32 mouse cellular contexts compared by ENCODE assay signal in the genomic region with DNA sequence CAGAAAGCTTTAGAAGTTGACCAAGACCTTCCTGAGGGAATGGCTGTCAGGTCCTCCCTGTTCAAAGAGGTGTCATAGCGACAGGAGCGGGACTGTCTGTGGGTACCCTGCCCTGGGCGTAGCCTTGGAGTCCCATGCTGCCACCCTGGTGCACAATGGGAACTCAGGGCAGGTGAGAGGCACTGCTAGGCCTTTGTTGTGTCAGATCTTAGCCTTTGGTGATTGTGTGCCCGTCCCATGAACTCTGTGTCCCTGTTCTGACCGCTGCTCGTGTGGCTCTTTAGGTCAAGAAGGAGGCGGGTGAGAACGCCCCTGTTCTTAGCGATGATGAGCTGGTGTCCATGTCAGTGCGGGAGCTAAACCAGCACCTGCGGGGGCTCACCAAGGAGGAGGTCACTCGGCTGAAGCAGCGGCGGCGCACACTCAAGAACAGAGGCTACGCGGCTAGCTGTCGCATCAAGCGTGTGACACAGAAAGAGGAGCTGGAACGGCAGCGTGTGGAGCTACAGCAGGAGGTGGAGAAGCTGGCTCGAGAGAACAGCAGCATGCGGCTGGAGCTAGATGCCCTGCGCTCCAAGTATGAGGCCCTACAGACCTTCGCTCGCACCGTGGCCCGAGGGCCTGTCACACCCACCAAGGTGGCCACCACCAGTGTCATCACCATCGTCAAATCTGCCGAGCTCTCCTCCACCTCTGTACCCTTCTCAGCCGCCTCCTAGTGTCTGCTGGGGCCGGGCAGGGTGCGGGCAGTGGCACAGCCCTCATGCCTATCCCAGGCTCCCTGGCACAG. TPM values are rescaled to one million over a fixed set of nuclear protein-coding genes. Genes with fewer than 3 reads are reported as not detected.
DNase-seq lines count a peak whose midpoint lies in the region; ATAC-seq and TF ChIP-seq lines count a peak whose summit lies in the region.
"Had no signal": no experiment of that assay in that cellular context is flagged by ENCODE, and none has a peak within 500 bp of the region (broad histone marks: within the 10 kb centered on the region; RNA-seq: fewer than 3 reads in every experiment).

No protein-coding gene starts in this region.

- peaks cover 32% of the 10 kb centered on the region for H3K36me3 ChIP-seq in heart, embryonic 13.5 days
- H3K36me3 ChIP-seq in kidney, embryonic 15.5 days = peaks cover 22% of the 10 kb centered on the region
- H3K36me3 ChIP-seq in lung, postnatal 0 days (ENCODE audit: insufficient read depth, low read length) = peaks cover 22% of the 10 kb centered on the region; the same call in 1 of the 2 replicates

- 85% methylated on average over 33 of the region's 33 CpGs for WGBS in heart, embryonic 13.5 days
- 90% methylated on average over 33 of the region's 33 CpGs for WGBS in kidney, embryonic 15.5 days
- WGBS in lung, postnatal 0 days = 91% methylated on average over 33 of the region's 33 CpGs

- DNase-seq in heart, adult 18-20 months = no peak
- DNase-seq in kidney, adult 11 months = peak; percentile 12
- DNase-seq in urinary bladder, adult 2 months (ENCODE audit: low spot score) = peak; percentile 21
- no peak for DNase-seq in urinary bladder, postnatal 36 days (ENCODE audit: low spot score in 2 of 2)
- peak; percentile 18 for DNase-seq in naive thymus-derived CD4-positive, alpha-beta T cell, adult 2 months (ENCODE audit: low read depth)
- DNase-seq in lung, postnatal 0 days (ENCODE audit: low spot score) = no peak
- DNase-seq: adrenal gland, adult 8-10 months; cerebellum, adult 18-20 months; cerebellum, postnatal 14 days; kidney, adult 2 months; kidney, postnatal 25 days; right cerebral cortex, postnatal 25 days had no signal

- peaks cover 89% of the 10 kb centered on the region for H3K4me1 ChIP-seq in heart, embryonic 13.5 days
- H3K4me1 ChIP-seq in kidney, embryonic 15.5 days = peaks cover 46% of the 10 kb centered on the region
- H3K4me1 ChIP-seq in lung, postnatal 0 days (ENCODE audit: insufficient read depth, low read depth, low read length) = peaks cover 28% of the 10 kb centered on the region

- H3K27ac ChIP-seq in heart, embryonic 13.5 days (replicated peaks) = no peak overlapping the region
- H3K27ac ChIP-seq in kidney, embryonic 15.5 days = no peak overlapping the region
- no peak overlapping the region for H3K27ac ChIP-seq in lung, postnatal 0 days (ENCODE audit: low read length)
- H3K27ac ChIP-seq: embryonic facial prominence, embryonic 13.5 days; layer of hippocampus, adult 2 months; limb, embryonic 10.5 days; lung, embryonic 15.5 days; macrophage had no signal

- H3K27me3 ChIP-seq in heart, embryonic 13.5 days (replicated peaks) = no peaks in the 10 kb centered on the region
- no peaks in the 10 kb centered on the region for H3K27me3 ChIP-seq in kidney, embryonic 15.5 days
- H3K27me3 ChIP-seq in lung, postnatal 0 days (replicated peaks; ENCODE audit: insufficient read depth, low read length) = no peaks in the 10 kb centered on the region
- H3K27me3 ChIP-seq: embryonic facial prominence, embryonic 13.5 days; lung, embryonic 15.5 days had no signal

- H3K4me2 ChIP-seq in heart, embryonic 13.5 days = no peak overlapping the region
- no peak overlapping the region for H3K4me2 ChIP-seq in kidney, embryonic 15.5 days
- no peak overlapping the region for H3K4me2 ChIP-seq in lung, postnatal 0 days (replicated peaks; ENCODE audit: low read depth, low read length)
- H3K4me2 ChIP-seq: embryonic facial prominence, embryonic 13.5 days; lung, embryonic 15.5 days had no signal

- peak overlapping the region; percentile 94; the same call in 1 of the 2 replicates for H3K9ac ChIP-seq in heart, embryonic 13.5 days
- no peak overlapping the region for H3K9ac ChIP-seq in kidney, embryonic 15.5 days
- H3K9ac ChIP-seq in lung, postnatal 0 days (replicated peaks; ENCODE audit: low read depth) = no peak overlapping the region
- H3K9ac ChIP-seq: embryonic facial prominence, embryonic 13.5 days; lung, embryonic 15.5 days had no signal

- H3K9me3 ChIP-seq in heart, embryonic 13.5 days = no peaks in the 10 kb centered on the region
- no peaks in the 10 kb centered on the region for H3K9me3 ChIP-seq in kidney, embryonic 15.5 days (replicated peaks)
- H3K9me3 ChIP-seq in lung, postnatal 0 days (ENCODE audit: low read length) = no peaks in the 10 kb centered on the region
- H3K9me3 ChIP-seq: embryonic facial prominence, embryonic 13.5 days; limb, embryonic 10.5 days; lung, embryonic 15.5 days; midbrain, embryonic 12.5 days had no signal

- no peak for TF ChIP-seq EP300 in lung, postnatal 0 days (IDR thresholded peaks at IDR 0.05)

- ATAC-seq in heart, embryonic 13.5 days (ENCODE audit: extremely low read depth, insufficient number of reproducible peaks, low FRiP score, low TSS enrichment) = no peak
- ATAC-seq in kidney, embryonic 15.5 days (replicated peaks; ENCODE audit: low FRiP score) = no peak
- ATAC-seq in lung, postnatal 0 days = no peak
- ATAC-seq: activated CD4-positive, CD25-positive, alpha-beta regulatory T cell, adult 4 months; forebrain, embryonic 14.5 days had no signal

- no peak for TF ChIP-seq CTCF in lung, postnatal 0 days (IDR thresholded peaks at IDR 0.05)

- no peak overlapping the region for H3K4me3 ChIP-seq in heart, embryonic 13.5 days
- H3K4me3 ChIP-seq in kidney, embryonic 15.5 days (replicated peaks) = no peak overlapping the region
- H3K4me3 ChIP-seq in lung, postnatal 0 days (ENCODE audit: low read depth, low read length) = no peak overlapping the region
- H3K4me3 ChIP-seq: embryonic facial prominence, embryonic 13.5 days; erythroblast, embryonic 14.5 days; layer of hippocampus, adult 2 months; limb, embryonic 10.5 days; lung, embryonic 15.5 days; midbrain, embryonic 12.5 days had no signal

RNA-seq across cellular contexts. Expression of gene Mafk, which starts 8.7 kb away (rescaled TPM):
- polyA plus RNA-seq in heart, embryonic 13.5 days (2015; fragmentation: Nextera tagmentation; extraction: Ambion mirVana) = 17.6 and 21.7 TPM in 2 replicates
- 10 to 100 TPM; 37.3 to 39.7 TPM for total RNA-seq in heart, adult 18-20 months (2021)
- polyA plus RNA-seq in kidney, embryonic 15.5 days (2015; fragmentation: Nextera tagmentation; extraction: Ambion mirVana) = 10.6 and 11.1 TPM in 2 replicates
- 42.3 and 47.7 TPM in 2 replicates for polyA plus RNA-seq in urinary bladder, adult 2 months (2012; rRNA removed)
- polyA plus RNA-seq in lung, postnatal 0 days (2015; fragmentation: Nextera tagmentation; extraction: Ambion mirVana) = 38.5 and 38.9 TPM in 2 replicates

RNA-seq across cellular contexts. Expression of gene Tmem184a, which starts 19.7 kb away (rescaled TPM):
- 0.37 and 0.55 TPM in 2 replicates for polyA plus RNA-seq in heart, embryonic 13.5 days (2015; fragmentation: Nextera tagmentation; extraction: Ambion mirVana)
- under 1 TPM; 0.21 to 0.60 TPM for total RNA-seq in heart, adult 18-20 months (2021)
- polyA plus RNA-seq in kidney, embryonic 15.5 days (2015; fragmentation: Nextera tagmentation; extraction: Ambion mirVana) = 5.8 and 7.2 TPM in 2 replicates
- 79.8 and 112 TPM in 2 replicates for polyA plus RNA-seq in urinary bladder, adult 2 months (2012; rRNA removed)
- 15.5 and 19.1 TPM in 2 replicates for polyA plus RNA-seq in lung, postnatal 0 days (2015; fragmentation: Nextera tagmentation; extraction: Ambion mirVana)
- total RNA-seq: granulocyte monocyte progenitor cell, adult 5-6 weeks had no signal
- polyA plus RNA-seq: forebrain, embryonic 14.5 days; macrophage had no signal

RNA-seq across cellular contexts. Expression of gene Ints1, which starts 24.5 kb away (rescaled TPM):
- polyA plus RNA-seq in heart, embryonic 13.5 days (2015; fragmentation: Nextera tagmentation; extraction: Ambion mirVana) = 15.6 and 19.1 TPM in 2 replicates
- 10 to 100 TPM; 37.7 to 39.5 TPM for total RNA-seq in heart, adult 18-20 months (2021)
- polyA plus RNA-seq in kidney, embryonic 15.5 days (2015; fragmentation: Nextera tagmentation; extraction: Ambion mirVana) = 26.1 and 27.7 TPM in 2 replicates
- polyA plus RNA-seq in urinary bladder, adult 2 months (2012; rRNA removed) = 12.1 and 20.9 TPM in 2 replicates
- 8.6 TPM in 2 replicates for polyA plus RNA-seq in lung, postnatal 0 days (2015; fragmentation: Nextera tagmentation; extraction: Ambion mirVana)

RNA-seq across cellular contexts. Expression of gene Gm26938, which starts 26.2 kb away (rescaled TPM):
- polyA plus RNA-seq in heart, embryonic 13.5 days (2015; fragmentation: Nextera tagmentation; extraction: Ambion mirVana) = 0.31 TPM in 1 of 2 replicates, not detected in the other
- not detected for total RNA-seq in heart, adult 18-20 months (2021)
- polyA plus RNA-seq in kidney, embryonic 15.5 days (2015; fragmentation: Nextera tagmentation; extraction: Ambion mirVana) = not detected in 2 replicates
- polyA plus RNA-seq in urinary bladder, adult 2 months (2012; rRNA removed) = not detected in 2 replicates
- polyA plus RNA-seq in lung, postnatal 0 days (2015; fragmentation: Nextera tagmentation; extraction: Ambion mirVana) = 0.33 TPM in 1 of 2 replicates, not detected in the other
- total RNA-seq: adrenal gland, adult 8-10 months; gastrocnemius, adult 8-10 months; granulocyte monocyte progenitor cell, adult 5-6 weeks; heart, postnatal 25 days; layer of hippocampus, adult 2 months; layer of hippocampus, postnatal 25 days; liver, adult 2 months; monocyte, adult 5-6 weeks had no signal
- polyA plus RNA-seq: activated CD4-positive, CD25-positive, alpha-beta regulatory T cell, adult 4 months; erythroblast, embryonic 14.5 days; forebrain, embryonic 14.5 days; frontal cortex, adult 2 months; kidney, adult 2 months; limb, embryonic 10.5 days; liver, adult 2 months; lung, embryonic 15.5 days; macrophage; midbrain, embryonic 12.5 days; spleen, adult 2 months; testis, adult 2 months had no signal

RNA-seq across cellular contexts. Expression of gene Psmg3, which starts 26.7 kb away (rescaled TPM):
- 41.3 and 48.0 TPM in 2 replicates for polyA plus RNA-seq in heart, embryonic 13.5 days (2015; fragmentation: Nextera tagmentation; extraction: Ambion mirVana)
- total RNA-seq in heart, adult 18-20 months (2021) = 10 to 100 TPM in 1 of 2 experiments, 1 to 10 TPM in 1; 8.1 to 10.1 TPM
- polyA plus RNA-seq in kidney, embryonic 15.5 days (2015; fragmentation: Nextera tagmentation; extraction: Ambion mirVana) = 74.0 and 77.8 TPM in 2 replicates
- polyA plus RNA-seq in urinary bladder, adult 2 months (2012; rRNA removed) = 25.5 and 35.8 TPM in 2 replicates
- 41.1 and 45.4 TPM in 2 replicates for polyA plus RNA-seq in lung, postnatal 0 days (2015; fragmentation: Nextera tagmentation; extraction: Ambion mirVana)

Comparison
In these comparisons a context has a peak if more than half of its experiments do, and no peak if none do; other contexts are left out.
1. DNase-seq: peak in kidney, adult 11 months (single experiment), urinary bladder, adult 2 months (single experiment) and naive thymus-derived CD4-positive, alpha-beta T cell, adult 2 months (single experiment); none in heart, adult 18-20 months (0 of 2), urinary bladder, postnatal 36 days (0 of 2) and lung, postnatal 0 days (single experiment).